Mouse (Mus musculus): ENCODE measurements around the gene Il20ra.

Il20ra gene

DNA sequence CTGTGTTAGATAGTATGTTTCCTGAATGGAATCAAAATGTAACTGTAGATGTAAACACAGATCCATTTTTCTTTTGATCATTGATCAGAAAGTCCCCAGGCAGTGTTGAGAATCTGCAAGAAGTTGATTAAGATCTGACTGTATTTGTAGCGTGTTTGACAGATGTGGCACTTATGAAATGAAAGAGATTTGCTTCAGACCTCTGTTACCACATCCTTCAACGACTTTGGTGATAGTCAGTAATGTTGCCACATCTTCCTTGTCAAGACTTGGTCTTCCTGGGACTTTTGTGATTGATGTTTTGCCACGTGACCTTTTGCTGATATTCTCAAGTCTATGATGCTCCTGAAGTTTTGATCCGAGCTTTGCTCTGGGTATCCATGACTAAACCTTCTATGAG, 35.3 kb downstream of the Il20ra start:
- DNase-seq (ENCODE audit: extremely low spot score, low read depth, low spot score) = no peak

DNA sequence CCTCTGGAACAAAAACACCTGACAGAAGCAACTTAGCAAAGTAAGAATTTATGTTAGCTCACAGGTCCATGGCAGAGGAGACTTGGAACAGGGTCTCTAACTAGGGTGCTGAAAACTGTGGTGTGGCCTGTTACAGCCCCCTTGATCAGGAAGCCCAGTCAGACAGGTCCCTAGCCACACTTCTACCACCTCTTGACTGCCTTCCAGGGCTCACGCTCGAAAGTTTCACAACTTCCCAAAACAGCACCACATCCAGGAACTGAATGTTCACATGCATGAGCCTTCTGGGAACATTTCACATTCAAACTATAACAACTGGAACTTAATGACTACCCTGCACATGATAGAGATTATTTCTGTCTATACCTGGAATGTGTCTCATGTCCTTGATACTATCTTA, 53.1 kb downstream of the Il20ra start:
- no peak for DNase-seq (ENCODE audit: extremely low spot score, low read depth, low spot score)

DNA sequence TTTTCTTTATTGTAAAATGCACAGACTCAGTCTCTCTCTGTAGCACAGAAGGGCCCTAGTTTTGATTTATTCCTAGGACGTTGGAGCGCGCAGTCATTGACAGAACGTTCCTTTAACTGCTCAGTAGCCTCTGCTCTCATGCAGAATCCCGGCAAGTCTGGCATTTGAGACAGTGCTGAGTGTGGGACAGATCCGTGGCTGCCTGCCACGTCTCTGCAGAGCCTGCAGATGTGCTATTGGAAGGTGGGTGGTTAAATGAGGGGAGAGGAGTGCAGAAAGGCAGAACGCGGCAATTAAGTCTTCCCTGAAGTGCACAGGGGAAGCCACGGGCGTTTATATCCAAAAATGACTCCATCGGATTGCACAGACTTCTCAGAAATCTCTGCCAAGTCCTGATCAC, 66.7 kb downstream of the Il20ra start:
- DNase-seq (ENCODE audit: extremely low spot score, low read depth, low spot score) = no peak

DNA sequence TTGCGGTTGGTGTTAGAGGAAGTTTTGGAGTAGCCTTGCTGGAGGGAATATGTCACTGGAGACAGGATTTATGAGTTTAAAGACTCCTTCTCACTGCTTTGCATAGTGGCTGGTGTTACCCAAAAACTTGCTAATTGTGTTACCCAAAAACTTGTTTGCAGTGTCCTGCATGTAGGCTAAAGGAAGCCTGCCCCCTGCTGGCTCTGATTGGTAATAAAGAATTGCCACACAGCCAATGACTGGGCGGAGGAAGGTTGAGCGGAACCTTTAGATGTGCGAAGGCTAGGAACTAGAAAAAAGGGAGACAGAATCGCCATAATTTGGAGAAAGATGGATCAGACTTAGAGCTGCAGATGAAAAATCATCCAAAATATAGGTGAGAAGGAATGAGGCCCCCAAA, 69.0 kb downstream of the Il20ra start:
- DNase-seq (ENCODE audit: extremely low spot score, low read depth, low spot score) = no peak

GRCm38 (mm10) chr10:19794996-19795395, 82.6 kb downstream of the Il20ra start:
- DNase-seq (ENCODE audit: extremely low spot score, low read depth, low spot score) = no peak

- DNase-seq (ENCODE audit: extremely low spot score, low read depth, low spot score) = no peak
These were observed 90.6 kb downstream of the Il20ra start for GRCm38 (mm10) chr10:19802958-19803357.

GRCm38 (mm10) chr10:19804763-19805162, 92.4 kb downstream of the Il20ra start:
- no peak for DNase-seq (ENCODE audit: extremely low spot score, low read depth, low spot score)

Measured in hindlimb bud, embryonic 11.5 days (tissue).